In the genomic region with DNA sequence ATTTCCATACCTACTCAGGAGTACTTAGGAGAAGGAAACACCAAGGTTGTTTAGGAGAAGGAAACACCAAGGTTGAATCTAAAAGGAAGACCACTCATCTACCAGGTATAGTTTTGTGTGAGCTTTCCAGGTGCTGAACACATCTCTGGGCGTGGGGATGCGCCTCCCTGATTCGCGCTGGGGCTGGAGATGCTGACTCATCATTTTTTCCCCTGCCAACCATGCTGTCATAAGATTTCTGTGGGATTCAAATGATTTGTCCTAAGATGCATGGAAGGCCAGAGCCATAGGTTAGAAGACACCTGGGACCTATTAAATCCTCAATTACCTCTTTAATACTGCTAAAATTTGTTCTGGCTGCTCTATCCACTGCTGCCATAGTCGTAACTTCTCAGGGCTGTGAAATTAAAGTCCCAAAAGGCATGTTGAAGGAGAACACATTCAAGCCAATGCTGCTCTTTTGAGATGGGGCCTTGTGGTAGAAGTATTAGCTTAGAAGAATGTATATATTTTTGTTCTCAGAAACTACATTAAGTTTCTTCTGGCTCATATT, we compare ENCODE assay signal across 23 mouse cellular contexts.
DNase-seq lines count a peak whose midpoint lies in the region; ATAC-seq and TF ChIP-seq lines count a peak whose summit lies in the region.
"Had no signal": no experiment of that assay in that cellular context is flagged by ENCODE, and none has a peak within 500 bp of the region (broad histone marks: within the 10 kb centered on the region; RNA-seq: fewer than 3 reads in every experiment).

No protein-coding gene starts in this region.

- H3K27ac ChIP-seq in CH12.LX (ENCODE audit: insufficient read depth, low read depth) (no peak overlapping the region), ES-E14 (ENCODE audit: insufficient read depth, low read depth, low read length, poor library complexity, severe bottlenecking) (no peak overlapping the region)
- H3K27ac ChIP-seq in limb, embryonic 13.5 days: no peak overlapping the region
- no peak overlapping the region for H3K27ac ChIP-seq in limb, embryonic 15.5 days
- H3K27ac ChIP-seq: embryonic facial prominence, embryonic 13.5 days; embryonic facial prominence, embryonic 15.5 days; forebrain, embryonic 10.5 days; forebrain, embryonic 12.5 days had no signal

- no peaks in the 10 kb centered on the region for H3K9me3 ChIP-seq in CH12.LX (replicated peaks; ENCODE audit: low read length)
- H3K9me3 ChIP-seq in ES-E14 (ENCODE audit: control insufficient read depth, insufficient read depth, low read depth, low read length): no peaks in the 10 kb centered on the region
- no peaks in the 10 kb centered on the region for H3K9me3 ChIP-seq in limb, embryonic 13.5 days
- no peaks in the 10 kb centered on the region for H3K9me3 ChIP-seq in limb, embryonic 15.5 days
- H3K9me3 ChIP-seq: embryonic facial prominence, embryonic 13.5 days; embryonic facial prominence, embryonic 15.5 days; forebrain, embryonic 10.5 days; forebrain, embryonic 12.5 days; G1E had no signal

- no peak for TF ChIP-seq CTCF in CH12.LX (conservative IDR thresholded peaks at IDR 0.05 in 1 of 2, IDR thresholded peaks at IDR 0.05 in 1 of 2; ENCODE audit: low read depth in 2 of 2, low read length in 2 of 2)

- TF ChIP-seq EP300 in CH12.LX (IDR thresholded peaks at IDR 0.05; ENCODE audit: low read length): no peak

- TF ChIP-seq RAD21 in CH12.LX (IDR thresholded peaks at IDR 0.05; ENCODE audit: low read depth, low read length): no peak

- H3K36me3 ChIP-seq in CH12.LX (replicated peaks in 1 of 2; ENCODE audit: control insufficient read depth in 1 of 2, insufficient read depth in 1 of 2, low read length in 1 of 2): no peaks in the 10 kb centered on the region
- no peaks in the 10 kb centered on the region for H3K36me3 ChIP-seq in ES-E14 (ENCODE audit: control insufficient read depth, insufficient read depth, low read length, poor library complexity, severe bottlenecking)
- H3K36me3 ChIP-seq in limb, embryonic 13.5 days: no peaks in the 10 kb centered on the region
- H3K36me3 ChIP-seq in limb, embryonic 15.5 days: no peaks in the 10 kb centered on the region
- H3K36me3 ChIP-seq: embryonic facial prominence, embryonic 13.5 days; embryonic facial prominence, embryonic 15.5 days; forebrain, embryonic 10.5 days; forebrain, embryonic 12.5 days; G1E had no signal

- DNase-seq in CH12.LX (ENCODE audit: extremely low read depth) (no peak), ES-E14 (ENCODE audit: low read depth, low spot score) (no peak)
- DNase-seq in spleen, adult 12 weeks (ENCODE audit: low spot score): no peak
- no peak for DNase-seq in heart, adult 8-10 months (ENCODE audit: low spot score)
- DNase-seq: adrenal gland, adult 2 months; adrenal gland, postnatal 25 days; cerebellum, adult 11 months; cerebellum, adult 18-20 months; cerebellum, adult 8-10 months; cerebellum, adult 9-11 months; cerebellum, postnatal 14 days; cerebellum, postnatal 36 days; embryo, embryonic 11 days had no signal

- dilution Hi-C loops in CH12.LX (cut with MboI; ENCODE audit: extremely low pct_ligation_motif_present, extremely low pct_unique_long_range_greater_than_20kb, low sequenced_read_pairs): no loop called here

- WGBS in limb, embryonic 13.5 days: 66% methylated on average over 5 of the region's 5 CpGs
- 64% methylated on average over 5 of the region's 5 CpGs for WGBS in limb, embryonic 15.5 days

- H3K4me3 ChIP-seq in CH12.LX (replicated peaks in 1 of 3; ENCODE audit: low read depth in 2 of 3, low read length in 2 of 3, poor library complexity in 1 of 3) (no peak overlapping the region), ES-E14 (ENCODE audit: insufficient read depth in 1 of 2, low read depth in 1 of 2, low read length in 2 of 2, poor library complexity in 1 of 2, severe bottlenecking in 1 of 2) (no peak overlapping the region)
- no peak overlapping the region for H3K4me3 ChIP-seq in limb, embryonic 13.5 days
- no peak overlapping the region for H3K4me3 ChIP-seq in limb, embryonic 15.5 days
- H3K4me3 ChIP-seq: embryonic facial prominence, embryonic 13.5 days; embryonic facial prominence, embryonic 15.5 days; erythroblast, embryonic 14.5 days; forebrain, embryonic 10.5 days; forebrain, embryonic 12.5 days had no signal

- no peak overlapping the region for H3K9ac ChIP-seq in CH12.LX (ENCODE audit: insufficient read depth, low read depth)
- H3K9ac ChIP-seq in ES-E14 (ENCODE audit: insufficient read depth, low read depth, low read length, poor library complexity, severe bottlenecking): no peak overlapping the region
- no peak overlapping the region for H3K9ac ChIP-seq in limb, embryonic 13.5 days
- no peak overlapping the region for H3K9ac ChIP-seq in limb, embryonic 15.5 days
- H3K9ac ChIP-seq: embryonic facial prominence, embryonic 13.5 days; embryonic facial prominence, embryonic 15.5 days; forebrain, embryonic 12.5 days had no signal

- ATAC-seq in limb, embryonic 13.5 days (ENCODE audit: low FRiP score, low read depth): peak; percentile 59
- peak; percentile 52; the same call in 1 of the 2 replicates for ATAC-seq in limb, embryonic 15.5 days (ENCODE audit: insufficient number of reproducible peaks, low FRiP score, low TSS enrichment, low read depth)
- no peak for ATAC-seq in CD4-positive, CD25-positive, alpha-beta regulatory T cell, adult 4 months
- ATAC-seq: forebrain, embryonic 16.5 days had no signal

- H3K4me1 ChIP-seq in CH12.LX (ENCODE audit: control insufficient read depth in 1 of 2, insufficient read depth in 2 of 2): no peaks in the 10 kb centered on the region
- H3K4me1 ChIP-seq in ES-E14 (ENCODE audit: control insufficient read depth in 2 of 2, insufficient read depth in 2 of 2, low read length in 2 of 2, poor library complexity in 1 of 2): no peaks in the 10 kb centered on the region
- H3K4me1 ChIP-seq in limb, embryonic 13.5 days: peaks cover 22% of the 10 kb centered on the region
- H3K4me1 ChIP-seq in limb, embryonic 15.5 days: peaks cover 20% of the 10 kb centered on the region
- H3K4me1 ChIP-seq: embryonic facial prominence, embryonic 15.5 days; forebrain, embryonic 10.5 days; forebrain, embryonic 12.5 days had no signal

- in situ Hi-C loops in CH12.LX (cut with MboI; ENCODE audit: low pct_ligation_motif_present, low pct_unique_long_range_greater_than_20kb, low sequenced_read_pairs) (no loop called here), ES-E14 (cut with MboI; ENCODE audit: low sequenced_read_pairs in 2 of 2, unreplicated experiment in 2 of 2) (no loop called here)

- H3K4me2 ChIP-seq in CH12.LX (ENCODE audit: insufficient read depth, low read depth, poor library complexity, severe bottlenecking): no peak overlapping the region
- no peak overlapping the region for H3K4me2 ChIP-seq in limb, embryonic 13.5 days (replicated peaks)
- no peak overlapping the region for H3K4me2 ChIP-seq in limb, embryonic 15.5 days
- H3K4me2 ChIP-seq: embryonic facial prominence, embryonic 13.5 days; embryonic facial prominence, embryonic 15.5 days; forebrain, embryonic 12.5 days had no signal

- no peaks in the 10 kb centered on the region for H3K27me3 ChIP-seq in CH12.LX (replicated peaks)
- H3K27me3 ChIP-seq in limb, embryonic 13.5 days: no peaks in the 10 kb centered on the region
- H3K27me3 ChIP-seq in limb, embryonic 15.5 days: no peaks in the 10 kb centered on the region
- H3K27me3 ChIP-seq: embryonic facial prominence, embryonic 13.5 days; embryonic facial prominence, embryonic 15.5 days; forebrain, embryonic 12.5 days had no signal

- no peaks in the 10 kb centered on the region for H3K79me2 ChIP-seq in CH12.LX (replicated peaks; ENCODE audit: control insufficient read depth, extremely low read depth, insufficient read depth, poor library complexity, severe bottlenecking)

- no peak for TF ChIP-seq POLR2A in CH12.LX (IDR thresholded peaks at IDR 0.05; ENCODE audit: low read depth, low read length)

TF ChIP-seq in CH12.LX, 34 proteins besides CTCF, POLR2A, EP300 and RAD21:
- TF ChIP-seq USF2 (conservative IDR thresholded peaks at IDR 0.05; ENCODE audit: low read depth, low read length) (no peak), MAFK (IDR thresholded peaks at IDR 0.05; ENCODE audit: insufficient replicate concordance, low read length) (peak; percentile 94)

TF ChIP-seq in ES-E14, 5 proteins besides CTCF, POLR2A, EP300 and RAD21:
- TF ChIP-seq HCFC1 (IDR thresholded peaks at IDR 0.05; ENCODE audit: borderline replicate concordance, insufficient read depth, low read length) (no peak), ZC3H11A (IDR thresholded peaks at IDR 0.05; ENCODE audit: borderline replicate concordance, low read depth, low read length) (no peak), CHD2 (IDR thresholded peaks at IDR 0.05; ENCODE audit: low read depth, low read length) (no peak), MAFK (IDR thresholded peaks at IDR 0.05; ENCODE audit: insufficient read depth, low read depth, low read length) (peak; percentile 98), ZNF384 (IDR thresholded peaks at IDR 0.05; ENCODE audit: low read depth, low read length) (no peak)
